ENCODE assay signal across 8 mouse cellular contexts in genomic region chr19:60811098-60812035, GRCm38 (mm10). TPM values are rescaled to one million over a fixed set of nuclear protein-coding genes. Genes with fewer than 3 reads are reported as not detected.
DNase-seq lines count a peak whose midpoint lies in the region; ATAC-seq and TF ChIP-seq lines count a peak whose summit lies in the region.

Gene Fam45a, plus strand, starts transcription at chr19:60811585.

- no peaks in the 10 kb centered on the region for H3K4me1 ChIP-seq in cortical plate, adult 2 months (ENCODE audit: control insufficient read depth, insufficient read depth, low read length)
- H3K4me1 ChIP-seq in megakaryocyte, embryonic 14.5 days, result peaks cover 31% of the 10 kb centered on the region

- no peak within 1 kb of the TSS for H3K27ac ChIP-seq in cortical plate, adult 2 months (ENCODE audit: insufficient read depth, low read length)

- no peaks in the 10 kb centered on the region for H3K9me3 ChIP-seq in megakaryocyte, embryonic 14.5 days

- H3K27me3 ChIP-seq in megakaryocyte, embryonic 14.5 days (replicated peaks), result no peaks in the 10 kb centered on the region

- peak; percentile 86 to 87 for DNase-seq in gastrocnemius, adult 8-10 months (ENCODE audit: low spot score in 2 of 2)
- DNase-seq in hindlimb bud, embryonic 11.5 days (ENCODE audit: extremely low spot score, low read depth, low spot score), result peak; percentile 79
- DNase-seq in left cerebral cortex, adult 8-10 months (ENCODE audit: low spot score in 2 of 2), result peak; percentile 67 to 86
- DNase-seq in right cerebral cortex, postnatal 10 days (ENCODE audit: low spot score in 2 of 2), result peak; percentile 94
- peak; percentile 86 for DNase-seq in urinary bladder, postnatal 25 days (ENCODE audit: low spot score)

- H3K36me3 ChIP-seq in megakaryocyte, embryonic 14.5 days (replicated peaks; ENCODE audit: low read length), result peaks cover 23% of the 10 kb centered on the region

- peak; percentile 100 for ATAC-seq in activated CD4-positive, CD25-positive, alpha-beta regulatory T cell, adult 4 months

- peak within 1 kb of the TSS; percentile 54 for H3K4me3 ChIP-seq in cortical plate, adult 2 months (ENCODE audit: insufficient read depth, low read length)
- H3K4me3 ChIP-seq in megakaryocyte, embryonic 14.5 days (replicated peaks), result peak within 1 kb of the TSS; percentile 99

- TF ChIP-seq POLR2A in cortical plate, adult 2 months (IDR thresholded peaks at IDR 0.05; ENCODE audit: extremely low read depth, insufficient read depth, low read length), result peak; percentile 90

- peak; percentile 64 for TF ChIP-seq CTCF in cortical plate, adult 2 months (IDR thresholded peaks at IDR 0.05; ENCODE audit: extremely low read depth, insufficient read depth, low read length)

RNA-seq across cellular contexts. Expression of gene Fam45a, which starts in this region (rescaled TPM):
- polyA plus RNA-seq in activated CD4-positive, CD25-positive, alpha-beta regulatory T cell, adult 4 months (2017; shearing (Covaris generic)), result 10 to 100 TPM; 59.1 to 69.0 TPM
- 44.2 and 46.3 TPM in 2 replicates for polyA plus RNA-seq in cortical plate, adult 2 months (2012; rRNA removed)
- 10 to 100 TPM in 1 of 4 experiments, 1 to 10 TPM in 3; 7.8 to 10.3 (median 9.5) TPM for total RNA-seq in gastrocnemius, adult 8-10 months (2022)
- 10 to 100 TPM; 43.8 to 53.4 (median 48.2) TPM for total RNA-seq in left cerebral cortex, adult 8-10 months (2022)
- polyA plus RNA-seq in megakaryocyte, embryonic 14.5 days (2012; ENCODE audit: insufficient read depth, low replicate concordance), result 8.6 TPM in 1 of 2 replicates, not detected in the other
